Mouse (Mus musculus): ENCODE results near the gene Plek.

- TF ChIP-seq CTCF (IDR thresholded peaks at IDR 0.05) (no peak), EP300 (IDR thresholded peaks at IDR 0.05) (no peak)
These were observed 43.7 kb downstream of the Plek start for GRCm38 (mm10) chr11:17008498-17008941.

All from lung, postnatal 0 days (tissue).